Mouse (Mus musculus): ENCODE results near the gene Cln3. TPM values are rescaled to one million over a fixed set of nuclear protein-coding genes. Genes with fewer than 3 reads are reported as not detected.

Gene Cln3
- polyA plus RNA-seq, 1 experiment from 2014 or later = 14.6 TPM

DNA sequence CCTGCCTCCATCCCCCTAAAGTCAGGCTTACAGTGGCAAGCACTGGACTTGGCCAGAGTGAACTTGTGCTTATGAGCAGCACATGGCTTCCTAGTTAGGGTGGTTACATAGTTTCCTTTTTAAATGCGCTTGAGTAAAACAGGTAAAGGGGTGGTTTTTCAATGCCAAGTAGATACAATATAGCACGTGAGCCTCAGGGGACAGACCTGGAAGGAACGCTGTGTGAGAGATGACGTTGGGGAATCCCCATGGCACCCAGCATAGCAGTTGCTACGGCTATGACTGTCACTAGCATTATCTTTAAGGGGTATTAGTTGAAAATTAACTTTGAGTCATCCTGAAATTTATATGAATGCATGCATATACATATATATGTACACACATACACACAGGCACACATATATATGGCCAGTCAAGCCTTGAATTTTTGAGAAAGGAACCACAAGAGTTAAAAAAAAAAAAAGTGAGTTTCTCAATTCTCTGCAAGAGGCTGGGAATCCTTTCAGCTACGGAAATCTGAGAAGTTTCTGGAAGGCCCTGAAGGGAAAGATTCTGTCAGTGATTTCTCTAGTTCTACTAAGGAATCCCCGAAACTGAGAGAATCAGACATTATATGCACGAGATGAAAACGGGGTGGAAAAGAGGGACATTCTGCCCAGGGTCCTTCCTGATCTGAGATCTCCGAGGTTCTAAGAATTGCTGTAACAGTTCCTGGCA is 34.1 kb upstream of the Cln3 start:
- no peak for ATAC-seq
- no peak overlapping the region for H3K9ac ChIP-seq (replicated peaks)
- no peak for DNase-seq
- no peaks in the 10 kb centered on the region for H3K27me3 ChIP-seq (ENCODE audit: insufficient read depth, low read length)
- H3K9me3 ChIP-seq (ENCODE audit: low read length) = no peaks in the 10 kb centered on the region
- no peak overlapping the region for H3K27ac ChIP-seq (ENCODE audit: low read depth)
- no peak overlapping the region for H3K4me2 ChIP-seq (ENCODE audit: low read depth, low read length)
- H3K4me1 ChIP-seq (ENCODE audit: insufficient read depth) = peaks cover 9% of the 10 kb centered on the region; the same call in 1 of the 2 replicates
- 0 out of 2 replicates have a peak, but pooled peaks cover 2% of the 10 kb centered on the region for H3K36me3 ChIP-seq (replicated peaks; ENCODE audit: insufficient read depth, low read length)
- no peak overlapping the region for H3K4me3 ChIP-seq (ENCODE audit: low read depth, low read length)
- WGBS (ENCODE audit: insufficient replicate concordance) = 77% methylated on average over 10 of the region's 10 CpGs
- TF ChIP-seq EP300 (IDR thresholded peaks at IDR 0.05; ENCODE audit: low read depth) = no peak

DNA sequence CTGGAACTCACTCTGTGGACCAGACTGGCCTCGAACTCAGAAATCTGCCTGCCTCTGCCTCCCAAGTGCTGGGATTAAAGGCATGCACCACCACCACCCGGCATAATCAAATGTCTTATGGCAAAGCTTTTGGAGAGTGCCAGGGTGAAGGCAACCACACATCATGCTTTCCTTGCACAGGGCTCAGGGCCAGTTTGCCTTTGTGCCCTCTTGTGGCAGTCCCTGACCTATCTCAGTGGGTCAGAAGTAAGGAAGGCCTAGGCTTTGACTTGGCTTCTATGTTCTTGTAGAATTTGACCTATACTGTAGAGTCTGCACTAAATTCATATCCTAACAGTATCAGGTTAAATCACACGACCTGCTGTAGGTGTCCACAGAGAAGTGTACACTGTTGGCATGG is 31.1 kb upstream of the Cln3 start:
- no peak for ATAC-seq
- no peak for DNase-seq
- Histone ChIP-seq H3K4me3 (ENCODE audit: low read depth, low read length) (no peak overlapping the region), H3K4me1 (ENCODE audit: insufficient read depth) (no peaks in the 10 kb centered on the region), H3K4me2 (ENCODE audit: low read depth, low read length) (no peak overlapping the region), H3K27ac (ENCODE audit: low read depth) (no peak overlapping the region), H3K27me3 (ENCODE audit: insufficient read depth, low read length) (no peaks in the 10 kb centered on the region), H3K9me3 (ENCODE audit: low read length) (no peaks in the 10 kb centered on the region), H3K36me3 (replicated peaks; ENCODE audit: insufficient read depth, low read length) (no peaks in the 10 kb centered on the region), H3K9ac (replicated peaks) (no peak overlapping the region)
- TF ChIP-seq EP300 (IDR thresholded peaks at IDR 0.05; ENCODE audit: low read depth) (no peak), CTCF (IDR thresholded peaks at IDR 0.05; ENCODE audit: low read depth) (peak; percentile 29)
- WGBS (ENCODE audit: insufficient replicate concordance) = 61% methylated on average over 3 of the region's 3 CpGs

DNA sequence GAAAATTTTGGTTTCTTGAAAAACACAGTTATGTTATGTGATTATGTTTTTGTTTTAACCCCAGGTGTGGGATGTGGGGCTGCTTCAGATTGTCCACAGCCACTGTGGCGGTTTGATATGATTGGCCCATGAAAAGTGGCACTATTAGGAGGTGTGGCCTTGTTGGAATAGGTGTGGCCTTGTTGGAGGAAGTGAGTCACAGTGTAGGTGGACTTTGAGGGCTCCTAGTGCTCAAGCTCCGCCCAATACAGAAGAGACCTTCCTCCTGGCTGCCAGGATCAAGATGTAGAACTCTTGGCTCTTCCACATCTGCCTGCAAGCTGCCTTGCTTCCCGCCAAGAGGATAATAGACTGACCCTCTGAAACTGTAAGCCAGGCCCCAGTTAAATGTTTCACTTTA is 27.1 kb upstream of the Cln3 start:
- no peak overlapping the region for H3K27ac ChIP-seq (ENCODE audit: low read depth)
- no peaks in the 10 kb centered on the region for H3K36me3 ChIP-seq (replicated peaks; ENCODE audit: insufficient read depth, low read length)
- WGBS (ENCODE audit: insufficient replicate concordance) = 78% methylated on average over 3 of the region's 3 CpGs
- no peak overlapping the region for H3K4me3 ChIP-seq (ENCODE audit: low read depth, low read length)
- H3K9ac ChIP-seq (replicated peaks) = no peak overlapping the region
- no peak for DNase-seq
- H3K4me2 ChIP-seq (ENCODE audit: low read depth, low read length) = no peak overlapping the region
- no peak for ATAC-seq
- TF ChIP-seq CTCF (IDR thresholded peaks at IDR 0.05; ENCODE audit: low read depth) = no peak
- no peak for TF ChIP-seq EP300 (IDR thresholded peaks at IDR 0.05; ENCODE audit: low read depth)
- no peaks in the 10 kb centered on the region for H3K4me1 ChIP-seq (ENCODE audit: insufficient read depth)
- H3K9me3 ChIP-seq (ENCODE audit: low read length) = no peaks in the 10 kb centered on the region
- no peaks in the 10 kb centered on the region for H3K27me3 ChIP-seq (ENCODE audit: insufficient read depth, low read length)

DNA sequence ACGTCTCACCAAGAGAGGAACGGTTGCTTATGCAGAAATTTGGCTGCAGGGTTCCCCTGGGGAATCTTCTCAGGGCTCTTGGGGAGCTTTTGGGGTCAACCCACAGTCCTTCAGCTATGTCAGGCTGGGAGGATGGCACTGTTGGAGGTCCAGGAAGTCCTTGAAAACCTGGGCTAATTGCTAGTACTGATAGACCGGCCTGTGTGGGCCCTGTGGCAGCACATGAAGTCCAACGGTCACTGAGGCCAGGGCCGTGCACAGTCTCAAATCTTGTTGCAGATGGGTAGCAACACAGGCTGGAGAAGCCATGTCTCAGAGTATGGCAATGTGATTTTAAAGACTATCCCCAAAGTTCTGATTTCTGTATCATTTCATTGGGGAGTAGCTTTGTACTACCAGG is 22.2 kb upstream of the Cln3 start:
- no peaks in the 10 kb centered on the region for H3K4me1 ChIP-seq (ENCODE audit: insufficient read depth)
- 63% methylated on average over 5 of the region's 5 CpGs for WGBS (ENCODE audit: insufficient replicate concordance)
- no peaks in the 10 kb centered on the region for H3K9me3 ChIP-seq (ENCODE audit: low read length)
- DNase-seq = no peak
- ATAC-seq = no peak
- H3K27ac ChIP-seq (ENCODE audit: low read depth) = no peak overlapping the region
- no peak overlapping the region for H3K4me2 ChIP-seq (ENCODE audit: low read depth, low read length)
- no peak overlapping the region for H3K4me3 ChIP-seq (ENCODE audit: low read depth, low read length)
- H3K9ac ChIP-seq (replicated peaks) = no peak overlapping the region
- no peaks in the 10 kb centered on the region for H3K27me3 ChIP-seq (ENCODE audit: insufficient read depth, low read length)
- no peaks in the 10 kb centered on the region for H3K36me3 ChIP-seq (replicated peaks; ENCODE audit: insufficient read depth, low read length)
- no peak for TF ChIP-seq CTCF (IDR thresholded peaks at IDR 0.05; ENCODE audit: low read depth)
- TF ChIP-seq EP300 (IDR thresholded peaks at IDR 0.05; ENCODE audit: low read depth) = no peak

GRCm38 (mm10) chr7:126607064-126607463 is 21.4 kb upstream of the Cln3 start:
- H3K27ac ChIP-seq (ENCODE audit: low read depth) = peak overlapping the region; percentile 49
- no peak for ATAC-seq
- TF ChIP-seq EP300 (IDR thresholded peaks at IDR 0.05; ENCODE audit: low read depth) = no peak
- TF ChIP-seq CTCF (IDR thresholded peaks at IDR 0.05; ENCODE audit: low read depth) = no peak
- H3K9ac ChIP-seq (replicated peaks) = no peak overlapping the region
- no peak overlapping the region for H3K4me2 ChIP-seq (ENCODE audit: low read depth, low read length)
- no peak overlapping the region for H3K4me3 ChIP-seq (ENCODE audit: low read depth, low read length)
- 59% methylated on average over 3 of the region's 3 CpGs for WGBS (ENCODE audit: insufficient replicate concordance)
- no peak for DNase-seq
- H3K27me3 ChIP-seq (ENCODE audit: insufficient read depth, low read length) = no peaks in the 10 kb centered on the region
- H3K9me3 ChIP-seq (ENCODE audit: low read length) = no peaks in the 10 kb centered on the region
- no peaks in the 10 kb centered on the region for H3K4me1 ChIP-seq (ENCODE audit: insufficient read depth)
- H3K36me3 ChIP-seq (replicated peaks; ENCODE audit: insufficient read depth, low read length) = no peaks in the 10 kb centered on the region

DNA sequence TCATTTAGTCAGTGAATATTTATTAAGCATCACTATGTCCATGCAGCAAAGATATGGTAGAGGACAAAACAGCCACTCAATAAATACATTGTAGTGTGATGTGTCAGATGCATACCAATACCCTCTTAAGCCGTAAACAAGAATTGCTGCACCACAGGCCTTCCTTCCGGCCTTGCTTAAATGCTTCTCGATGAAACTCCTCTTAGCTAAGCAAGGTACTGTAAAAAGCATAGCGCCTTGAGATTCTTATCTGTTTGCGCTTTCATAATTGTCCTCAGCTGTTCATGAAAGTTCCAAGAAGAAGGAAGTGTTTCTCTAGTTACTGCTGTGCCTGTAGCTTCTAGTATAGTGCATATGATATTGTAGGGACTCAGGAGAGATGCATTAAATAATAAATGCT is 21.0 kb upstream of the Cln3 start:
- H3K27me3 ChIP-seq (ENCODE audit: insufficient read depth, low read length) = no peaks in the 10 kb centered on the region
- DNase-seq (no peak), ATAC-seq (no peak)
- H3K4me1 ChIP-seq (ENCODE audit: insufficient read depth) = no peaks in the 10 kb centered on the region
- 63% methylated on average over 5 of the region's 5 CpGs for WGBS (ENCODE audit: insufficient replicate concordance)
- H3K9ac ChIP-seq (replicated peaks) = no peak overlapping the region
- no peak overlapping the region for H3K4me3 ChIP-seq (ENCODE audit: low read depth, low read length)
- no peaks in the 10 kb centered on the region for H3K36me3 ChIP-seq (replicated peaks; ENCODE audit: insufficient read depth, low read length)
- no peak overlapping the region for H3K4me2 ChIP-seq (ENCODE audit: low read depth, low read length)
- H3K9me3 ChIP-seq (ENCODE audit: low read length) = no peaks in the 10 kb centered on the region
- H3K27ac ChIP-seq (ENCODE audit: low read depth) = peak overlapping the region; percentile 49
- no peak for TF ChIP-seq EP300 (IDR thresholded peaks at IDR 0.05; ENCODE audit: low read depth)
- no peak for TF ChIP-seq CTCF (IDR thresholded peaks at IDR 0.05; ENCODE audit: low read depth)

Data from liver, postnatal 0 days (tissue).